Mouse (Mus musculus) lung, adult 2 months (tissue): ENCODE data around the gene Prkar2a.

Experiments used
- CTCF ChIP-seq: fragments of 200-500 bp; IDR thresholded peaks from 2 replicates; pipeline ENCODE4 v1.5.1; 2011; ENCODE audit warnings: mild to moderate bottlenecking, low read length, control low read depth; ENCODE audit not compliant: insufficient read depth
- POLR2A ChIP-seq: fragments of 200-500 bp; IDR thresholded peaks from 2 replicates; pipeline ENCODE4 v1.6.1; 2011; ENCODE audit warnings: low read depth, mild to moderate bottlenecking, control low read depth, low read length, borderline replicate concordance; ENCODE audit errors: extremely low read depth

- TF ChIP-seq CTCF: no peak
- peak; percentile 57; the same call in 1 of the 2 replicates for TF ChIP-seq POLR2A
These were observed 106.6 kb downstream of the Prkar2a start for GRCm38 (mm10) chr9:108795762-108796161.
